Mouse (Mus musculus) gastrocnemius, postnatal 10 days (tissue): ENCODE data around the gene Prelid3b. TPM values are rescaled to one million over a fixed set of nuclear protein-coding genes. Genes with fewer than 3 reads are reported as not detected.

Experiments
- DNase-seq: peaks from one replicate; pipeline ENCODE4 v3.0.0; 2021; ENCODE audit warnings: mixed read lengths
- total RNA-seq, 2 experiments: library from RNA; stranded (reverse); gene quantifications; 2 replicates each; pipeline ENCODE4 v1.2.3; 2021

Prelid3b gene
- total RNA-seq, 2 experiments from 2014 or later: 55.8 to 56.1 TPM

DNA sequence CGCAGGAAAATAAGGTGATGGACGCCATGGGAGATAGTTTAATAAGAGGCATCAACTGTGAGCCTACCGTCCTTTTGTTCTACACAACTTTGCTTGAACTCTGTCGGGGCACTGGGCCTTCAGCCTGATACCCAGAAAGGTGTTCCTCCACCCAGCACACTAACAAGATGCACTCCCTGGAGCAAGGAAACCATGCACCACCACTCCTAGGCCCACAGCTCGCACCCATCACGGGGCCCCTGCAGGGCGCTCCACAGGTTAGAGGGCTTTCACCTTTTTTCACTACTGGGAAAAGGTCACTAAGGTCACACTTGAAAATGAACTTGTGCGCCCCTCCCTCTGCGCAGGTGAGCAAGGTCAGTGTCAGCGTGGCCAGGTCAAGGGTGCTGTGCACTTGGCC lies 9.5 kb downstream of the Prelid3b start:
- no peak for DNase-seq

DNA sequence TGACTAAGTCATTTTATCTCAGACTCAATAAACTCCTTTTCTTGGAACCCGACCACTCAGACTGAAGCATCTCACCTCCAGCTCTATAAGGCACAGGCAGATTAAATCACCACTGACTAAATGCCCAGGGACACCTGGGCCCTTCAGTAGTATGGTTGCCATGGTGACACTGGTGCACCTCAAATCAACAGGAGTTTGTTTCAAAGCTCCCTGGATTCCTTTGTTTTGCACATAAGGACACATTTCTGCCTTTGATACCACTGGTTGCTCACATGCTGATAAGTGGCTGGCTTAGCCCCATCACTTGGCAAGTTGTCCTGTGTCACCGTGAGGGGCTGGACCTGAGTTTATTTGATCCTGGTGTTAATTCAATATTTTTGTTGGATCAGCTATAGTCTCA lies 13.5 kb downstream of the Prelid3b start:
- no peak for DNase-seq

DNA sequence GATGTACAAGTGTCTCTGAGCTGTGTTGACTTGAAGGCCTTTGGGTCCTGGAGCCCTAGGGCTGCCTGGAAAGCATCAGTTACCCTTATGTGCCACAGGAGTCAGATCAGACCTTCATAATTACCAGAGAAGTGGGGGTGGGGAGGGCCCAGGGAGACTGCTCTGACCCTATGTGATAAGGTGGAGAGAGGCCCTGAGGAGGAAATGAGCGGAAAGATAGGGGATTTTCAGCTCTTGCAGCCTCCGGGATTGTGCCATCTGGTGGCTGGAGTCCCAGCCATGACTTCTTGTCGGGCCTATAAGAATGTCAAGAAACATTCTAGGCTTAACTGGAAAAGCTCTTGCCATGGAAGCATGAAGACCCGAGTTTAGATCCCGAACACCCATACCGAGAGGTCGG lies 19.2 kb downstream of the Prelid3b start:
- DNase-seq: no peak

DNA sequence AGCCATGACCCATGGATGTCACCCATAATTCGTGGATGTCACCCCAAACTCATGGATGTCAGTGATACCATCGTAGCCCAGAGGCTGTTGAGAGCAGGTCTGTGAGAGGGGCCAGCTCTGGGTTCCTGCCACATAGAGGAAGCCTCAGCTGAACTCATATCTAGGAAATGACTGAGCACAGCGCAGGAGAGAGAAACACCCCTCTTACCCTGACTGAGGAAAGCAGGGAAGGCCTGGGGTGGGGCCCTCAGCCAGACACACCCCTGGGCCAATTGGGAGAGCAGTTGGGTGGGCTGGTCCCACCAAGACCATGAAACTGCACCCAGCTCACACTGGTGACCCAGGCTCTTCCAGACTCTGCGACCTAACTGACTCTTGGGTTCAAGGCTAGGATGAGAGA lies 22.5 kb downstream of the Prelid3b start, which contains the start of gene Tubb1:
TSS of gene Tubb1 (plus strand) at position 343 of the 400 bp plus-strand sequence.
- no peak for DNase-seq

DNA sequence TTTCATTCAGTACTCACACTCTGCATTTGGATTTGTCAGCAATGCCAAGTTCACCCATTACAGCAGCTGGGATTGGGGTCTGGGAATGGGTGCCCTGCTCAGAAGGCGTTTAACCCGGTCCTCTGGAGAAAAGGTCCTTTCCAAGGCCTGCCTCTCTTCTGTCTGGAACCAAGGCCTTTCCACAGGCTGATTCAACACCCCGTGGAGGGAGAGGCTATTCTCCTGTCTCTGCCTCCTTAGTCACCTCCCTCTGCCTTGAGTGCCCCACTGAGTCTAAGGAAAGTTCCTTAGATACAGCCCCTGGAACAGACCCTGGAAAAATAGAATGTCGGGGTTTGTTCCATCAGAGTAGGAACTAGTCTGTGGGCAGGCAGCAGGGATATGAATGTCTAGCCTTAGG lies 24.5 kb downstream of the Prelid3b start:
- DNase-seq: no peak

DNA sequence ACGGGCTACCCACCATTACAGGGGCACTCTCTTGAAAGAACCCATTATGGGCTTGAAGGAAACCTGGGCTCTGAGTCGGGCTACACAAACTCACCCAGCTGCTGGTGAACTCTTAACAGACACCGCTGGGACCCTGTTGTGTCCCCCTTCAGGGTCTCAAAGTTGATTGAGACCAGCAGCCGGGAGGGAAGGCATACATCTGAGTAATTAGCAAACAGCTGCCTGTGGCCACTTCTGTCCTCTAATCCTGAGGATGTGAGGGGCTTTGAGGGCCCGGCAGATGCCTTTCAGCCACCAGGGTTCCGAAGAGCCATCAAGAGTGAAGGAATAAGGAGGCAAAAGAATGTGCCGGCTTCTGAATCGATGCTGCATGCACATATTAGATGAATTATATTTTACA lies 26.0 kb downstream of the Prelid3b start:
- DNase-seq: no peak

DNA sequence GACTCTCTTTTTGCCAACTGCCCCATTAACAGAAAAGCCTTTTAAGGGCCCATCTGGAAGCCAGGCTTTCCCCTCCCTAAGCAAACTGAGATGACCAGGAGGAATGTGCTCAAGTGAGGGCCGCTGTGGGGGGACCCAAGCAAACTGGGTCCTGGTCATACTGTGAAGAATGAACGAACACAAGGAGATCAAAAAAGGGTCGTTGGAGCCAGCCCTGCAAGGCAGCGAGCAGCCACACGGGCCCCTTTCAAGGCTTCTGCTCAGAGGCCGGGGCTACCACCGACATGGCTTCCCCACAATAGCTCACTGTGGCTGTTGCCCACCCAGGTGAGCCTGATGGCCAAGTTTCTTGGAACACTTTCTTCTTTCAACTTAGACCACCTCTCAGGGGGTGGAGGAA lies 26.4 kb downstream of the Prelid3b start:
- no peak for DNase-seq

DNA sequence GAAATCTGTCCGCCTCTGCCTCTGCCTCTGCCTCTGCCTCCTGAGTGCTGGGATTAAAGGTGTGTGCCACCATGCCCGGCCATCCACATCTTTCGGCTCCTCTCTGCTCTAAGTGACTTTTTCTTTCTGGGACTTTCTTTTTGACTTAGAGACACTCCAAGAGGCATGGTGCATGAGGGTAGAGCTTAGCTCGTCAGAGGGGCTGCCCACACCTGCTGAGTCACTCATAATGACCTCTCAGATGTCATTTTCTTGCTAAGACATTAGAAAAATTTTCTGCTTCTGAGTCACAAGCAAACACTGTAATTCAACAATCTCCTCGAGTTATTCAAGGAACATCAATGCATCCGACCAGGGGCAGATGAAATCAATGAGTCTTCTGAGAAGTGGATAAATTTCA lies 27.9 kb downstream of the Prelid3b start:
- DNase-seq: no peak

DNA sequence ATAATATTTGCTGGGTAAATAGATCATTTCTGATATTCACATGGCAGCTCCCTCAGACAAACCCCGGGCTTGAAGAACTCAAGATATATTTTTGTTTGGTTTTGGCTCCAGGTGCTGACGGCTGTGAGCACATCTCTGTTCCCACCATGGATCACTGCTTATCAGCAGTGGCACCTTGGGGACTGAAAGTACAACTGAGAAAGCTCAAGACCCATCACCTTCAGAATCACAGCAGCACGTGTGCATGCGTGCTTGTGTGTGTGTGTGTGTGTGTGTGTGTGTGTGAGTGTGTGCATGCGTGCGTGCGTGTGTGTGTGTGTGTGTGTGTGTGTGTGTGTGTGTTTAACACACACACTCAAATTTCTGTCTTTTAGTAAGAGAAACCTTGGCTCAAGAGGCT lies 28.5 kb downstream of the Prelid3b start:
- DNase-seq: no peak

DNA sequence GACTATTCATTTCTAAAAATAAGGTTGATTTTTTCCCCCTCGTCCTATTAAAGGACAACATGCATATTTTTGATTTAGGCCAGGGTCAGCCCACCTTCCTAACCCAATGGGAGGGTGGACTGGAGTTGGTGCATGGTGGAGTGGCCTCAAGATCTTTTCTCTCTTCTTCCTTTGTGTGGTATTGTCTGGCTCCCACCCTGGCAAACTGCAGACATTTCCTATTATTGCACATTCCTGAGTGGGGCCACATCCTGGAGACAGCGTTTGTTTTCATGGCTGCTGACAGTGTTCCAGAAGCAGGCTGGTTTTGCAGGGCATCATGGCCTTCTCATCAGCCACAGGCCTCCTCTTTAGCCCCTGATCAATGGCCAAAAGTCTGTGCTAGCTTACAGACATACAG lies 29.8 kb downstream of the Prelid3b start:
- no peak for DNase-seq

DNA sequence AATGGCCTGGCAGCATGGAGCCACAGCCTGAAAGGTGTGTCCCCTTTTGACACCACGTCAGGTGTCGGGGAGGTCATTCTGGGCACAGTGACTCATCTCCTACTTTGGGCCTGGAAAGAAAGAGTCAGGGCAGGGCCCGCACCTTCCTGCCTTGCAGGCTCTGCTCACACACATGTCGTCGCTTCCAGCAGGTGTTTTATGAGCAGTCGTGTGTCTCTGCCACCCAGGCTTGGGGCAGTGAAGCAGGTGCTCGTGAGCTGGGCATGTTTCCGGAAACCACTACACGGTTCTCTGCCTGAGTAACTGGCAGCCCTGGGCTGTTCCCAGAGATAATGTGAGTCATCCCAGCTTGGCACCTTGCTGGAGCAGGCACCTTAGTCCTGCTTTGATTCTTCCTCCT lies 30.4 kb downstream of the Prelid3b start:
- no peak for DNase-seq

DNA sequence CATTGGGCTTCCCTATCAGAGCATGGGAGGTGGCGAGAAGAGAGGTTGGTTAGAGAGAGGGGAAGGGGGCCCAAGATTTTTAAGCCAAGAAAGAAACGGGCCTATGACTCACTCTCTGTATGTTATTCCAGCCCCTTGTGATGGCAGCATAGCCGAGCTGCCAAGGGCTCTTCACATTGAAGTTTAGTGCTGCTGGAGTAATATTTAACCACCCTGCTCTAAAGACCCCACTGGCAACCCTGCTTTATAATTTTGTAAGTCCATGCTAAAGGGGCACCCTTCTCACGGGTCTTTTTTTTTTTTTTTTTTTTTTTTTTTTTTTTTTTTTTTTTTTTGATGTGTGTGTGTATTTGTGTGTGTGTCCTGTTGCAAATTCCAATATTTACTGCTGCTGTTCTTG lies 31.0 kb downstream of the Prelid3b start:
- DNase-seq: no peak

DNA sequence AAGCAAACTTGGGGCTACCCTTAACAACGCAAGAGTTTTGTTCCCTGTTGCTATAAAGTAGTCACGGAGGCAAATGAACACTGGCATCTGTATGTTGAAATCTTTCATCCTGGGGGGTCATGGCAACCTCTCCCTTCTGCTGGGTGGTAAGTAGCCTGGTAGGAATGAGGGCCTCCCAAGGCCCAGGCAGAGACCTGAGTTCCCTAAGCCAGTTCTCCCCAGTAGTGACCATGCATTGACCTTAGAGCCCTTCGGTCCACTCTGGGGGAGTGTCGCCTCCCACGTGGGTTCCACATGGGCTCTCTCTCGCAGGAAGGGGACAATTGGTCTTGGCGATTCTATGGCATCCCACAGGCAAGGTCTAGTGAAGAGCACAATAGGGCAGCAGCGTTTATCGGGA lies 32.9 kb downstream of the Prelid3b start:
- no peak for DNase-seq

DNA sequence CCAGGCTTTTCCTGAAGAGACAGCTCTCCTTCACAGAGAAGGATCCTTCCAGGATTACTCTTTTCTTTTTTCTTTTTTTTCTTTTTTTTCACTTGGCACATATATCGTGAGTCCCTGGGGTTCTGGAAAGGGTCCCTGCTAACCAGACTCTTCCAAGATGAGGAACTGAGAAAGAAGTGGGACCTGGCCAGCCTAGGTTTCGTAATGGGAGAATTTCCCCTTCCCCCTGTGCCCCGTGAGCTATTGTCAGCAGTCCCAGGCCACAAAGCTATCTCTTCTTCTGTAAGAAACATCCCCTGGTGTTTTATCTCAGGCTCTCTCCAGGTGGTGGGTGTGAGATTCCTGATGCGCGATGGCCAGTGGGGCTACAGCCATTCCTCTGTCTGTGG lies 33.4 kb downstream of the Prelid3b start:
- no peak for DNase-seq

DNA sequence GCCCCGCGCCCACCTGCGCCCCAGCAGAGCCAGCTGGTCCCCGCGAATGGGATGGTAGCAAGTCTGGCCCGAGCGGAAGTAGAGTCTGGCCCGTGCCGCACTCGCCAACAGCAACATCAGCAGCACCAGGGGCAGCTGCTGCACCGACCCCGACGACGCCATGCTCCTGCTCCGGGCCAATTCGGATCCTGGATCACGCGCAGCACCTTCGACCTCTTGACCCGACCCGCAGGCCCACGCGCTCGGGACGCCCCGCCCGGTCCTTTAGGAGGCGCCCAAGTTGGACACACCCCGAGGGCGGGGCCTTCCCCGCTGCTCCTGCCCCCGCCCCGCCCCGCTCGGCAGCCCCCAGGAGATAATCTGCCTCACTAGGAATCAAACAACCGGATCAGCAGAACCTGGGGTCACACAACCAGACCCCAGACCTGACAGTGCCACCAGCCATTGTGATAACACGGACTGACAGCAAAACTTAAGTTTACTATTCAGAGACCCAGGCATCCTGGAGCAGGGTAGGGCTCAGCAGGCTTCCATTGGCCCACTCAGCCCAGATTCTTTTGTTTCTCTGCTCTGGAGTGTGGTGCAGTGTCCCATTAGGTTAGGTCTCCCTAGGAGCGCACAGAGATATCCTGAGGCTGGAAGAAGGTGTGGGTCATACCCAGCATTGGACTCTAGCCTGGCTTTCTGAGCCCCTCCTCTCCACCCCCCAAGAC lies 34.0 kb downstream of the Prelid3b start, which contains the start of gene Ctsz:
TSS of gene Ctsz (minus strand) at position 303 of the 713 bp plus-strand sequence.
- peak; percentile 79 for DNase-seq

DNA sequence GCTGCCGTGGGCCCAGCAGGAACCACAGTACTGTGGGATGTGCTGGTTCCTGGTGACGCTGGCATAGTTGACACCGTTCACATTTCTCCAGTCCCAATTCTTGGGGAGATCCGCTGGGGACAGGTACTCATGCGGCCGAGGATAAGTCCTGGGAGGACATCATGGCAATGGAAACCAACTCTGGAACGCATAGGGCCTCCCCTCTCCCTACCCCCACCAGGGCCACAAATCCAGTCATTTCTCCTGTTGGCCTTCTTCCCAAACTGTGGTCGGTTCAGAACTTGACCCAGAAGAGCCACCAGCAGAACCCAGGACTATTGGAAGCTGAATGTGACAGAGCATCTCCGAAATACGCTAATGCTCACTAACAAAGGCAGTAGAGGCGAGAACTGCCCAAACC lies 34.7 kb downstream of the Prelid3b start:
- no peak for DNase-seq

DNA sequence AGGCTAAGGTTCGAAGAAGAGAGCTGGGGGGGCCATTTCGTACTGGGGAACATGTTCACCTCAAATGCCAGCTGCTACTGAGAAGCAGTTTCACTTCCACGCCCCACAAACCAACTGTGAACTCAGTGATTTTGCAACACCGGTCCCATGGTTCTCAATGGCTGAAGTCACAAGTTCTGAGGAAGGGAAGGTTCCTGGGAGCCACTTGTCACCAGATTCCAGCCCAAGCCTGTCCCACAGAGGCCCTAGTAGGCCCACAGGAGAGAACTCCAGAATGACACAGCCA lies 35.2 kb downstream of the Prelid3b start:
- DNase-seq: no peak

DNA sequence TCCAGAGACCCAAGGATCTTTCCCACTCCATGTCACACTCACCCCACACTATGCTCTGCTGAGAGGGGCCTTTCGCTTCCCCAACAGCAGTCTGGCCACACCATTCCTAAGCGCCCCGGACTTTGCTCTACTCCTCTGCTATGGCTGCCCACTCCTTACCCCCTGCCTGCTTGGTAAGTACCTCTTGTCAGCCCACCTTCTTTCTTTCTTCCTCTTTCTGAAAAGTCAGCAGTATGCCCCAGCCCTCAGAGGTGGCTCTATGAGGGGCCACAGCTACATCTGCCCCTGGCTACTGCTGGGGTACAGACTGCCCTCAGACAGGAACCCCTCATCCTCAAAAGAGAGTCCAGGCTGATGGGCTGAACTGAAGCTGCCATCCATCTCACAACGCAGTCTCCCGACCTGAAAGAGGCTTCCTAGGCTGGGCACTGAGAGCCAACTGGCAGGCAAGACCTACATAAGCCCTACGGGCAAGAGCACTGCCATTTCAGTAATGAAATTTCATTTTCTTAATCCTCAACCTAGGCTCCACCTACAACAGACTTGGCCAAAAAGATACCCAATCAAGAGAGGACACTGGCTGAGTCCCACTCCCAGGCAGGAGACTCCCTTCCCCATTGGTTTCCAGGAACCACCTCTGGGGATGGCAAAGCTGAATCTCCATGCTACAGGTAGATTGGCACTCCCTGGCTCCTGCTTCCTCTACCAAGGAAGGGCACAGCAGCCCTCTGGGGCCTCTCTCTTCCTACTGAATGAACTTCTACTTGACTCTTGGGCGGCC lies 35.8 kb downstream of the Prelid3b start:
- DNase-seq: no peak

DNA sequence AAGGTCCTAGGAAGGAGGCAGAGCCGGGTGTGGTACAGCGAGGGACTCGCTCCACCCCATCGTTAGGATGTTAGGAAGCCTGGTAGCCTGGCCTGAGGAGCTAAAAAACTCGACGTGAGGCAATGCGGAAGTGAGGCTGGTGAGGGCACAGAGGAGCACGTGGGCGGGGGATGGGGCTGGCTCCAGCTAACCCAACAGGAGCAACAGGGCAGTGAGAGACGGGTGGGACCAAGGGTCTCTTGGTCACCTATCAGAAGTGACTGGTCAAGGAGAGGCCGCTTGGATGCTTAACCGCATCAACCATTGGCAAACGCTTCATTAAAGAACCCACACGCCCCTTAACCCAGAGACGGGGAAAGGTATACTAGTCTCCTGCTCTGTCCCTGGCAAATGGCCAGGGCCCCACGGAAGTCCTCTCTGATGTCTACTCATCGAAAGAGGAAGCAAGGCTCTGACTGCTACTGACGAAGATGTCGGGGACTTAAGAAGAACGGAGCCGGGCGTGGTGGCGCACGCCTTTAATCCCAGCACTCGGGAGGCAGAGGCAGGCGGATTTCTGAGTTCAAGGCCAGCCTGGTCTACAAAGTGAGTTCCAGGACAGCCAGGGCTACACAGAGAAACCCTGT lies 36.7 kb downstream of the Prelid3b start:
- DNase-seq: no peak

DNA sequence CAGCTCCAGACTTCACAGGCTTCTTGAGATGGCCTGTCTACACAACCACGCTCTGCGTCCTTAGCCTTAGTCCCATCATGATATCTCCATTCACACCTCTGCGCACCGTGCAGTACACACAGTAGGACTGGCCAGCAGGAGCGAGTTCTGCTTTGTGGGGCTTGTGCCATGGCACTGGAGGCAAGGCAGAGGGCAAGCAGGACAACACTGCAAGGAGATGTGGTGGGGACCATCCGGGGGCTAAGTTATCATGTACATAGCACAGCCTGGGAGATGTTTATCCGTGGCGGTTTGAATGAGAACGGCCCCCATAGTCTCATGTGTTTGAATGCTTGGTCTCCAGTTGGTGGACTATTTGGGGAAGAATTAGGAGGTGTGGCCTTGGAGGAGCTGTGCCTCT lies 37.9 kb downstream of the Prelid3b start:
- no peak for DNase-seq

DNA sequence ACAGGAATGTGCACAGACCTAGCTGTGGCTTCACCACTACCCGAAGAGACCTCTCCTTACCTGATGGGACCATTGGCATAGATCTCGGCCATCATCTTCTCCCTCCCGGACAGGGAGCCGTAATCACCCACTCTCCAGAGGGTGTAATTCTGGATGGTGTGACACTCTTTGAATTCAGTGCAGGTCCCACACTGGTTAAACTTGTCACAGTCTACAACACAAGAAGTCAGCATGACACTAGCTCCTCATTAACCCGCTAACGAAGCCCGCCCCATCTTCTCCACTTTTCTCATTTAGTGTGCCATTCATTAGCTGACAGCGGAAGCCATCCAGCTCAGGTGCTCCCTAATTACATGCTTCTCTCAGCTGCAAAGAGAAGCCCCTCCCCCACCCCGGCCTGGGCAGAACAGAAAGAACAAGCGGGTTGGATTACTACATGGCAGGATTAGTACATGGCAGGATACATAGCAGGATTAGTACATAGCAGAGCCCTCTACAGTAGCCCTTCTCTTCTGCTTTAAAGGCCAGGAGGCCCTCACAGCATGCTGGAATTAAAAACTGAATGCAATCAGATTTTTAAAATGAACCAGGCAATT lies 43.8 kb downstream of the Prelid3b start:
- DNase-seq: no peak

DNA sequence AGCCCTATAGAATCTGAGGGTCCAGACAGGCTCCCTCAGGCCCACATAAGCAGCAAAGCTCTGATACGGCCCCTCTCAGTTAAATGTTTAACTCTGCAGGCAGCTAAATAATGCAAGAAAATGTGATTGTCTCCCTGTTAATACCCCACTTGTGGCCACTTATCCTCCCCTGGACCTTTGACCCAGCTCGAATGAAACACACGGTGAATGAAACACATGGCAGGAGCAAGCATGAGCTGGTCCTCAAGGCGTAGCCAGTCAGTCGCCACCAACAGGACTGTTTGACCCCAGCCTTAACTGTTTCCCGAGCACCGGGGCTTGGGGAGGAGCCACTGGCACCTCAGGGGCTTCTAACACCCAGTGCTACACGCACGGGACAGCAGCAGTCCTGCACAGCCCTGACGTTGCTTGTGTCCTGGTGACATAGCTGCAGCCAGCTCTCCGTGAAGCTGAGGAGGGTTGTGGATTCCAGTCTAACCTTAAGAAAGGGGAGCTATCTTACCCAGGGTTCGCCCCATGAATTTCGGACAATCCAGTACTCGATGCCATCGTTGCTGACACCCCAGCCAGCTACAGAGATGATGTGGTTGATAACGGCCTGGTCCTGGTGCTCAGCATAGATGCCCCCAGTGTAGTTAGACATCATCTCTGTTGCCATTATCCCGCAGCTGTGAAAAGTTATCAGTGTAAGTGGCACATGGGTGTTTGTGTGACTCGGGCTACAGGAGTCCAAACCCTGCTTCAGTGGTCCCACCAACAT lies 44.6 kb downstream of the Prelid3b start:
- DNase-seq: no peak
